Mouse (Mus musculus) midbrain, embryonic 14.5 days (tissue): Measurements from ENCODE around the gene Osbpl9. TPM values are rescaled to one million over a fixed set of nuclear protein-coding genes. Genes with fewer than 3 reads are reported as not detected.

Experiments used
- ATAC-seq: fragments of 200-750 bp; cut with Nextera tagmentation; 2 replicates; pipeline ENCODE4 v1.8.0; 2017; ENCODE audit warnings: moderate number of reproducible peaks, moderate library complexity; ENCODE audit not compliant: low FRiP score, low TSS enrichment
- DNase-seq: peaks from one replicate; pipeline ENCODE4 v3.0.0-alpha.2; 2015
- H3K27ac ChIP-seq: fragments of 300-500 bp; sonication (generic); replicated peaks from 2 replicates; pipeline ENCODE4 v1.5.1; 2014; ENCODE audit warnings: mild to moderate bottlenecking, low read depth, low read length, moderate library complexity
- H3K27me3 ChIP-seq: fragments of 300-500 bp; sonication (generic); 2 replicates; pipeline ENCODE4 v1.6.1; 2014; ENCODE audit warnings: low read length, control low read depth, mixed read lengths; ENCODE audit not compliant: control insufficient read depth, insufficient read depth
- H3K36me3 ChIP-seq: fragments of 300-500 bp; sonication (generic); 2 replicates; pipeline ENCODE4 v1.6.1; 2014; ENCODE audit warnings: low read length, control low read depth; ENCODE audit not compliant: control insufficient read depth, insufficient read depth
- H3K4me1 ChIP-seq: fragments of 300-500 bp; sonication (generic); 2 replicates; pipeline ENCODE4 v1.6.1; 2014; ENCODE audit warnings: mild to moderate bottlenecking, antibody characterized with exemption, low read length, control low read depth; ENCODE audit not compliant: control insufficient read depth, insufficient read depth
- H3K4me2 ChIP-seq: fragments of 300-500 bp; sonication (generic); 2 replicates; pipeline ENCODE4 v1.6.1; 2014; ENCODE audit warnings: mild to moderate bottlenecking, low read length, moderate library complexity
- H3K4me3 ChIP-seq: fragments of 300-500 bp; sonication (generic); replicated peaks from 2 replicates; pipeline ENCODE4 v1.5.1; 2014; ENCODE audit warnings: low read depth, low read length
- H3K9ac ChIP-seq: fragments of 300-500 bp; sonication (generic); replicated peaks from 2 replicates; pipeline ENCODE4 v1.6.1; 2014; ENCODE audit warnings: mild to moderate bottlenecking, low read length, moderate library complexity
- H3K9me3 ChIP-seq: fragments of 300-500 bp; sonication (generic); 2 replicates; pipeline ENCODE4 v1.6.1; 2016; ENCODE audit warnings: low read length, control low read depth, mixed read lengths; ENCODE audit not compliant: control insufficient read depth
- WGBS: fragments of 180-500 bp; shearing (Covaris S2); extraction: QIAGEN DNeasy Blood & Tissue Kit; methylation state at CpG from one replicate; pipeline ENCODE4 v1.1.7; 2014; 5-methylcytosine and 5-hydroxymethylcytosine counted together
- polyA plus RNA-seq: library from polyadenylated mRNA; unstranded; fragments of >200 nt; fragmentation: Nextera tagmentation; extraction: Ambion mirVana; gene quantifications from 2 replicates; pipeline ENCODE4 v1.2.1, GENCODE M21; 2014

The Osbpl9 gene
- polyA plus RNA-seq, 1 experiment from 2014 or later: 81.1 TPM

DNA sequence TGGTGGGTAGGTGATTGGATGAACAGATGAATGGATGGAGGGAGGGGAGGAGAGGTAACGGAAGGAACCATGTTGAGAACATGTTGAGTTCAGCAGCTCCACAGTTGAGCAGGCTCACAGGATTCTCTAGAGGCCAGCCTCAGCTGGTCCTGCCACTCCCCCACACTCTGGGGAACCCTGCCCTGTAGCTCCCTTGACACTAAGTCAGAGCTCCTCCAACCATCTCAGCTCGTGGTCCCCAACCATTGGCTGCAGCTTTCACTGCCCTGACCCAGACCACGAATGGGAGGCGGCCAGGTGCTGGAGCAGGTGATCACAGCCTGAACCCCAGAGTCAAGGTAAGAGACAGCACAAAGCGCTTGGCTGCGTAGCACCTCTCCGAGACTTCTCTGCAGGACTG is 15.9 kb upstream of the Osbpl9 start:
- Histone ChIP-seq H3K27me3 (no peaks in the 10 kb centered on the region), H3K9ac (no peak overlapping the region), H3K4me2 (no peak overlapping the region), H3K4me3 (no peak overlapping the region), H3K4me1 (no peaks in the 10 kb centered on the region), H3K9me3 (no peaks in the 10 kb centered on the region), H3K36me3 (no peaks in the 10 kb centered on the region), H3K27ac (no peak overlapping the region)
- ATAC-seq: no peak
- 79% methylated on average over 7 of the region's 7 CpGs for WGBS
- DNase-seq: no peak

DNA sequence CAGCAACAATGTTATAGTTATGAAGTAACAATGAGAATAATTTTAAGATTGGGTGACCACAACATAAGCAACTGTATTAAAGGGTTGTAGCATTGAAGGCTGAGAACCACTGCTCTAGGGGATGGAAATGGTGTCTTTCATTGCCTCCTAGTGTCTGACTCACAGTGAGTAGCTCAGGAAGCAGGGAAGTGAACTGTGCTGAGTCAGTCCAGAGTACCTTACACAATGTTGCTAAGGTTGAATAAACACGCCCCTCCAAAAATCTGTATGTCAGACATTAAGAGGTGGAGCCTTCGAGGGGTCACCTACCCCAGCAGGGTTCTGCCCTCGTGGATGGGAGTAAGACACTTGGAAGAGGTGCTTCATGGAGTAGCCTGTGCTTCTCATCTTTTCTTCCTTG is 11.9 kb upstream of the Osbpl9 start:
- no peak overlapping the region for H3K9ac ChIP-seq
- no peak for ATAC-seq
- H3K4me3 ChIP-seq: no peak overlapping the region
- no peak for DNase-seq
- H3K4me1 ChIP-seq: no peaks in the 10 kb centered on the region
- WGBS: 71% methylated on average over 3 of the region's 3 CpGs
- H3K9me3 ChIP-seq: no peaks in the 10 kb centered on the region
- no peaks in the 10 kb centered on the region for H3K36me3 ChIP-seq
- H3K27me3 ChIP-seq: no peaks in the 10 kb centered on the region
- no peak overlapping the region for H3K4me2 ChIP-seq
- no peak overlapping the region for H3K27ac ChIP-seq

GRCm38 (mm10) chr4:109210881-109211280 is 8.8 kb upstream of the Osbpl9 start:
- H3K4me1 ChIP-seq: no peaks in the 10 kb centered on the region
- no peaks in the 10 kb centered on the region for H3K9me3 ChIP-seq
- H3K4me2 ChIP-seq: no peak overlapping the region
- ATAC-seq (no peak), DNase-seq (no peak)
- no peak overlapping the region for H3K9ac ChIP-seq
- H3K27me3 ChIP-seq: no peaks in the 10 kb centered on the region
- no peak overlapping the region for H3K27ac ChIP-seq
- no peak overlapping the region for H3K4me3 ChIP-seq
- no peaks in the 10 kb centered on the region for H3K36me3 ChIP-seq
- WGBS: 52% methylated on average over 4 of the region's 4 CpGs

GRCm38 (mm10) chr4:109210253-109210652 is 8.2 kb upstream of the Osbpl9 start:
- H3K4me1 ChIP-seq: no peaks in the 10 kb centered on the region
- no peak overlapping the region for H3K4me3 ChIP-seq
- no peaks in the 10 kb centered on the region for H3K36me3 ChIP-seq
- H3K27me3 ChIP-seq: no peaks in the 10 kb centered on the region
- DNase-seq: no peak
- ATAC-seq: no peak
- H3K4me2 ChIP-seq: no peak overlapping the region
- 73% methylated on average over 2 of the region's 2 CpGs for WGBS
- H3K9me3 ChIP-seq: no peaks in the 10 kb centered on the region
- H3K27ac ChIP-seq: no peak overlapping the region
- no peak overlapping the region for H3K9ac ChIP-seq

GRCm38 (mm10) chr4:109207524-109207923 is 5.5 kb upstream of the Osbpl9 start:
- Histone ChIP-seq H3K27me3 (no peaks in the 10 kb centered on the region), H3K27ac (no peak overlapping the region), H3K9ac (no peak overlapping the region), H3K36me3 (no peaks in the 10 kb centered on the region), H3K4me2 (no peak overlapping the region), H3K4me3 (no peak overlapping the region), H3K9me3 (no peaks in the 10 kb centered on the region), H3K4me1 (no peaks in the 10 kb centered on the region)
- DNase-seq (no peak), ATAC-seq (no peak)
- 85% methylated on average over 5 of the region's 5 CpGs for whole genome bisulfite sequencing

GRCm38 (mm10) chr4:109204416-109204815 is 2.3 kb upstream of the Osbpl9 start:
- no peaks in the 10 kb centered on the region for H3K9me3 ChIP-seq
- 0 out of 2 replicates have a peak, but pooled peaks cover under 1% of the 10 kb centered on the region for H3K36me3 ChIP-seq
- DNase-seq: no peak
- ATAC-seq: no peak
- no peaks in the 10 kb centered on the region for H3K27me3 ChIP-seq
- H3K4me3 ChIP-seq: no peak overlapping the region
- H3K4me1 ChIP-seq: peaks cover 15% of the 10 kb centered on the region
- H3K4me2 ChIP-seq: no peak overlapping the region
- H3K9ac ChIP-seq: no peak overlapping the region
- H3K27ac ChIP-seq: no peak overlapping the region
- 81% methylated on average over 1 of the region's 1 CpGs for WGBS

GRCm38 (mm10) chr4:109203931-109204330 is 1.9 kb upstream of the Osbpl9 start:
- H3K9me3 ChIP-seq: no peaks in the 10 kb centered on the region
- 0 out of 2 replicates have a peak, but pooled peaks cover 5% of the 10 kb centered on the region for H3K36me3 ChIP-seq
- peaks cover 20% of the 10 kb centered on the region for H3K4me1 ChIP-seq
- H3K27ac ChIP-seq: no peak overlapping the region
- no peak overlapping the region for H3K4me2 ChIP-seq
- WGBS: 89% methylated on average over 1 of the region's 1 CpGs
- ATAC-seq: no peak
- no peak overlapping the region for H3K4me3 ChIP-seq
- DNase-seq: no peak
- no peaks in the 10 kb centered on the region for H3K27me3 ChIP-seq
- no peak overlapping the region for H3K9ac ChIP-seq

- Histone ChIP-seq H3K36me3 (0 out of 2 replicates have a peak, but pooled peaks cover 5% of the 10 kb centered on the region), H3K27me3 (no peaks in the 10 kb centered on the region), H3K9me3 (no peaks in the 10 kb centered on the region), H3K9ac (no peak overlapping the region), H3K4me2 (no peak overlapping the region), H3K4me1 (peaks cover 21% of the 10 kb centered on the region), H3K27ac (no peak overlapping the region), H3K4me3 (no peak overlapping the region)
- ATAC-seq (no peak), DNase-seq (no peak)
- WGBS: 95% methylated on average over 4 of the region's 4 CpGs
Measured at GRCm38 (mm10) chr4:109199069-109199468, 3.0 kb downstream of the Osbpl9 start.

DNA sequence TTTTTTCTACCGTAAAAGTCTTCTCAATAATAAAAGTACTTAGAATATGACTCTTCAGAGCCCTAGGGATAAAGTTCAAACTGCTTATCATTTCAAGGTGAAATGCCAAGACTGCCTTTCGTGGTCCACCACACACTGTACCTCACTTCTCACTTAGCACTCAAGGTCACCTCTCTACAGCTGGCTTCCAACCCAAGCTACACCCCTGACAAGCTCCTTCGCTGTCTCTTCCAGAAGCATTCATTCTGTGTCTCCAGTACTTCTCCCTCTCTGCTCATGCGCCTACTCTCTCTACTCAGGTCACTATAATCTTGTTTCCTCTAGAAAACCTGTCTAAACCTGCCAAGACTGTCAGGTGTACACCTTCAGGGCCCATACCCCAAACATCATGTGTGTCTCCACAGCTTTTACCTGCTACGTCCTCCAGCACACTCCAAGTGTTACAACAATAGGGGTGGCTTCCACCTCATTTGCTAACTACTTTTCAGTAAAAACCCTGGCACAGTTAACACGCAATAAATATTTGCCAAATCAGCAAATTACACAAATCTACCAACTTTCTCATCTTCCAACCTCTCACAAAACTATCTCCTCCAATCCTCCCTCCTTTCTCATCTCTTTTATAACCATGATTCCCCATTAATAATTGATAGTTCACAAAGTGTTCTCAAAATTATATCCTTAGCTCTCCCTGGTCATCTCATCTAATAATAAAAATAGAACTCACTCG is 6.0 kb downstream of the Osbpl9 start:
- no peak for ATAC-seq
- H3K4me3 ChIP-seq: no peak overlapping the region
- H3K4me1 ChIP-seq: peaks cover 34% of the 10 kb centered on the region
- H3K27ac ChIP-seq: no peak overlapping the region
- H3K9ac ChIP-seq: no peak overlapping the region
- no peaks in the 10 kb centered on the region for H3K9me3 ChIP-seq
- 0 out of 2 replicates have a peak, but pooled peaks cover 5% of the 10 kb centered on the region for H3K36me3 ChIP-seq
- H3K4me2 ChIP-seq: no peak overlapping the region
- 96% methylated on average over 7 of the region's 7 CpGs for WGBS
- DNase-seq: no peak
- no peaks in the 10 kb centered on the region for H3K27me3 ChIP-seq
